Mouse (Mus musculus) adrenal gland, adult 18-20 months (tissue): ENCODE measurements at regions not wholly inside any gene's neighbourhood (a gene's known extent, or its start where the extent isn't known, plus 50 kb on each side); places are given as distances from the start of the nearest gene placed in this dataset.
"Not testable (repeated sequence)": the region's sequence is repeated elsewhere in the genome, so short reads cannot be mapped to it uniquely, and the experiment has no call there.

Experiments
- DNase-seq, 2 experiments: peaks; one replicate each; pipeline ENCODE4 v3.0.0; 2021 to 2022; ENCODE audit warnings: low spot score in 2 of 2

DNA sequence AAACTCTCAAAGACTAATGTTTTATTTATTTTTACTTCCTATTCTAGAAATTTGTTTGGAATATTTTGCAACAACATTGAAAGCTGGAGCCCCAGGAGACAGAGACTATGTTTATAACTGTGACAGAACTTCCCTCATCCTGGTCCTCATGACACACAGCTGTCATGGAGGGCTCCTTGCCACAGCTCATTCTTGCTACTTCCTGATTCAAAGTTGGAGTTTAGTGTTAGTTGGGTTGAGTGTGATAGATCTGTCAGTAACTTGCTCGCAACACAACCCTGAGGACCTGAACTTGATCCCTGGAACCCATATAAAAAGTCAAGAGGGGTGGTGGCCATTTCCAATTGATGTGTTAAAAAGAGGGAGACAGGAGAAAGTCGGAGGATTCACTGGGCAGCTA is 328.3 kb upstream of the Nox3 start:
- no peak for DNase-seq

DNA sequence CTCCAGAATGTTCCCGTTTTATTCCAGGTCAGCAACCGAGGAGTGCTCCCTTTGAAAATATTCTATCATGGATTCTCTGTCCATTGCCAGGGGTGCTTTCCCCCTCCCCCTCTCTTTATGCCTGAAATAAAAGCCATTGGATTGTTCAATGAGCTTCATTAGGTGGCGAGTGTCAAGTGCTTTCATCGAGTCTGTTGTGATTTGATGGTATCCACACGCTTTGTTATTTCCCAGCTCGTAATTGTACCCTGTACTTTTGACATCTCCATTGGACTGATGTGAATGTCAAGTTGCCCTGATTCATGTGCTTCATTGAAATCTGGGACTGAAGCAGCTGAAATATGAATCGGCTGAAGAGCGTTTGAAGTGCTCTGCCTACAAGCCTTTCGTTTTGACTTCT is 333.1 kb upstream of the Nox3 start:
- DNase-seq = no peak

DNA sequence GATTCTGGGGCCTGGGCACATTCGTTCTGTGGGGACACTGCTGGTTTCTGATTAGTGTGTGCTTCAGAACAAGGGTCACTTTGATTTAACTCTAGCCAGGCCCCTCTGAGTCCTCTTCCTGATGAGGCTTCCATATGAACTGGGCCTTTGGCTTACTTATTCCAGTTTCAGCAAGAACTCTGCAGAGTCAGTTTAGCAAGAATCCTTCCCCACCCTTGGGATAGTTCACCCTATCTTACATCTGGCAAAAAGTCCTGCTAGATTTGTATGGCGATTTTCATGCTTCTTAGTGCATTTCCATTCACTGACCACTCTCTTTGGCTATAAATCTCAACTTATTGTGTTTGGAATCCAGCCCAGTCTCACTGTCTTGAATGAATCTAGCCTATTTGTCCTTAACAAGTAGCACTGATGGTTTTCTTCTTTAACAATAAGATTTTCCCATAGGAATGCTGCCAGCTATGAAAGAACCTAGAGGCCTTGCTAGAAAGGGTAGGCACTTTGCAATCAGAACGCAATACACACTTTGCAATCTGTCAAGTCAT is 338.8 kb upstream of the Nox3 start:
- no peak for DNase-seq

DNA sequence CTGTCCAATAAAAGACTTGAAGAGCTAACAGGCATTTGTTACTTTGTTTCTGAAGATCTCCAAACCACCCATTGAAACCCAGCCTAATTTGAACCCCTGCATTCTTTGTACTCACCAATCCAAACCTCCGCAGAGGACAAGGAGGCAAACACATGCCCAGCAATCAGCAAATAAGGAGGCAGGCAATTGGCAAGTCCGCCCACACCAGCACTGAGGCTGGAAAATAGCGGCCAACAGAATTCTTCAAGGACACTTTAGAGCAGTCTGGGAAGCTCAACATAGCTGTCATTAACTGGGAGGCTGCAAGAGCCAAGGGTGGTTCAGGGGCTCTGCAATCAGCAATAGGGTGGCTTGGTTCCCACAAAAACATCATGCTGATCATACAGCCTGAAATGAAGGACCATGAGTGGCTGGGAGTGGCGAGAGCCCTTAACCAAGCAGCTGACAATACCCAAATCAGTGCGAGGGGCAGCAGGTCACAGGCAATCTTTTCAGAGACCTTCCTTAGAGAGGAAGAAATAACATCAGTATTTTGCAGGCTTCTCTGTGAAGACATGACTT is 344.1 kb upstream of the Nox3 start:
- DNase-seq = no peak

DNA sequence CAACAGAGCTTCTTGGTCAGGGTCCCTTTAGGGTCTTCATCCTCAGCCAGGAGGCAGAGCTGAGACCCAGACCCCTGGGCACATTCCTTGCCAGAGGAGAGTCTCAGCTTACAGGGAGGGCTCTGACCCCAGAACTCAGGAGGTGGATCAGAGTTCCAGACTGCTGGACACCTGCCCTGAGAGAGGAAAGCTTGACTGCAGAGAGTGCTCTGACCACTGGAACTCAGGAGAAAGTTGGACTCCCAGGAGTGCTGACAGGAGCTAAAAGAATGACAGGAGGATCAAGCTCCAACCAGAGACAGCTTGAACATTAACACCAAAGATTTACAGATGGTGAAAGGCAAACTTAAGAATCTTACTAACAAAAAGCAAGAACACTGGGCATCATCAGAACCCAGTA is 364.1 kb upstream of the Nox3 start:
- not testable (repeated sequence) for DNase-seq

DNA sequence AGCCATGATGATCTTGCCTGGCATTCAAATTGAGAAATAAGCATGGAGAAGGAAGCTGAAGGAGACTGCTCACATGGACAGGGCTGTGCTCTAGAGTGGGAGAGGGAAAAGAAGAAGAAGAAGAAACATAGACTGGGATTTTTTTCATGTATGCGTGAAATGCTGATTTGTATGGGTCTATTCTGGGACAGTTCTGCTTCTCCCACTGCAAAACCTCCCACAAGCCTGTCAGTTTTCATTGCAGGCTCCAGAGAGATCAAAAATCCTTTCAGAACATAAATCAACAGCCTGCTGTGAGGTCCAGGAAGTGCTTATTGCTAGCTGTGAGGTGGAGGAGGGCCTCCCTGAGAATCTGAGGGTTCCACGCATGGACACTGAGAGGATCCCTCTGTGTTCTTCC is 377.3 kb upstream of the Nox3 start:
- DNase-seq = no peak

DNA sequence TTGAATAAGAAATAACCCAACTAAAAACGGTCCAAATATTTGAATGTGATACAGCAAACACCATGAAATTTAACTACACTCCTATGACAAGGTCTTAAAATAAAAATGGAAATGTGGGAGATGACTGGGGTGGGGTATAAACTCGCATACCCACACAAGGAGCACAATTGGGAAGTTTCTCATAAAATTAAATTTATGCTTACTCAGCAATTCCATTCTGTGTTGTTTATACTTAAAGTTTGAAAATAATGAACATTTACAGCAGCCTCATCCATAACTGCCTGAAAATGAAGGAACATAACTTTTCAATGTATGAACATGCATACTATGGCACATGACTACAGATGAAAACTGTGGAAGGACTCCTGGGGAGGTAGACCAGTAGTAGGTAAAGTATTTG is 384.5 kb upstream of the Nox3 start:
- no peak for DNase-seq

DNA sequence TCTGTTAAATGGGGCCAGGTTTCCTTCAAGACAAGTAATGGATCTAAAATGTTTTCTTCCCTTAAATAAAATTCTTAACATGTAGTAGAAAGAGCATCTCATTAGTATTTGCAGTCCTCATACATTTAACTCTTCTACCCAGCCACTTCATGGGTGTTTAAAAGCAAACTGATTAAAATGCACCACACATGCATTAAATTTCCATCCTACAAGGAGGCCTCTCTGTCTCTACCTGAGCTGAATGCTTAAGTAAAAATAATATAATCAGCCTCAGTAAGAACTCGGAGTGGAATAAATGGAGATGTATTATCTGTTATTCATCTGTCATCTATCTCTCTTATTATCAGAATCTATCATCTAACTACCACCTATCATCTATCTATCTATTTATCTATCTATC is 398.6 kb upstream of the Nox3 start:
- DNase-seq = no peak

DNA sequence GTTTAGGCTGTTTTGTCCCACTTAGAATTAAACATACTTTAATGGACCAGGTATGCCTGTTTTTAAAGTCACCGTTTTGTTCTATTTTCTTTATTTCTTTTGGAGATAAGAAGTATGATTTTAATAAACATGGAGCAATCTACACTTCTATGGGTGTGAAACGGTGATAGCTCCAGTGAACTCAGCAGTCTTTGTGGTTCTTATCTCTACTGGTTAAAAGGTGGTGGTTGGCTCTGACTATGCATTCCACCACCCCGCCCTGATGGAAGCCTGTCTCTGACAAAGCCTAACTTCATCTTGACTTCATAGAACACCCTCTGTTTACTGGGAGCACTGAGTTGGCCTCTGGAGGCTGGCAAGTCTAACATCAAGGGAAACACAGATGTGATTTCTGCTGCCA is 407.3 kb upstream of the Nox3 start:
- DNase-seq = no peak

DNA sequence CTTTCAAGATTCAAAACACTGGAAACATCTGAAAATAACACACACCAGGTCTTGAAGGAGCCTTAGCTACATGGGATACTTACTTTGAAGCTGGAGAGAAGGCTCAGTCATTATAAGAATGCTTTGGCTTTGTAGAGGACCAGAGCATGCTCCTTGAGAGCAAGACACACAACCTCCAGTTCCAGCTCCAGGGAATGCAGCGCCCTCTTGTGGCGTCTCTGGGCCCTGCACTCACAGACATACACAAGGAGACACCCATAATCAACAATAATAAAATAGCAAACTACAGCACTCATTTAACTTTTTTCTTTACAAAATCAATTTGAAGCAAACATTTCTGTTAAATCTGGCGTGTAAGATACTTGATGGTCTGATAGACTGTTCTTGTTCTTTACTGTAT is 413.2 kb upstream of the Nox3 start:
- peak in 1 of 2 experiments; percentile 22 for DNase-seq

DNA sequence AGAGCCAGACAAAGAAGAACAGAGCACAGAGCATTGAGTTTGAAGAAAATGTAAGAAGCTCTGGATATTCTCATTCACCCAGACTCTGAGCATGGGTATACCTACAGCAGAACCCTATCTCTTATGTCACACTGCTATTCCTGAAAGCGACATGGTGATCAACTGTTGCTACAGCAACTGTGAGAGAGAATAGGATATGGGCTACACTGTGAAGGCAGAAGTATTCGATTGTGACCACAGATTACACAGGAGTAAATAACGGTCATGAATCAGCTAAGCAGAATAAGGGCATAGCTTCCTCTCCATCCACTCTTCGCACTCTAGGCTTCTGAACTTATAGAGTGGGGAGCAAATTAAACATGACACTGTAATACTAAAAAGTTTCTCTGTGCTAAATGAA is 417.0 kb upstream of the Nox3 start:
- no peak for DNase-seq

DNA sequence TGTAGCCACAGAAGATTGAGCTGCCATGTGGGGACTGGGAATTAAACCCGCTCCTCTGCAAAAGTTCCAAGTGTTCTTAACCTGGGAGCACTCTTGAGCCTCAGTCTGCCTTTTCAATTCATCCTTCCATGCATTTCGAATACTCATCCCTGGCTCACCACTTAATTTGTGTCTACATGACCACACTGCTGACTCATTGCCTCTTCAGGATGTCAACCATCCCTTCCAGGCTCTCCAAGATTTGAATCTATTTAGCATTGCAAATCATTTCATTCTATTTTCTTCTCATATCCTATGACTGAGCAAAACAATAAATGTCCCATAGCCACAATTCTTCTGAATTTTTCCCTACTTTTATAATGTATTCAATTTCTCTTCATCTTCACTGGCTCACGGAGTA is 420.4 kb upstream of the Nox3 start:
- no peak for DNase-seq

DNA sequence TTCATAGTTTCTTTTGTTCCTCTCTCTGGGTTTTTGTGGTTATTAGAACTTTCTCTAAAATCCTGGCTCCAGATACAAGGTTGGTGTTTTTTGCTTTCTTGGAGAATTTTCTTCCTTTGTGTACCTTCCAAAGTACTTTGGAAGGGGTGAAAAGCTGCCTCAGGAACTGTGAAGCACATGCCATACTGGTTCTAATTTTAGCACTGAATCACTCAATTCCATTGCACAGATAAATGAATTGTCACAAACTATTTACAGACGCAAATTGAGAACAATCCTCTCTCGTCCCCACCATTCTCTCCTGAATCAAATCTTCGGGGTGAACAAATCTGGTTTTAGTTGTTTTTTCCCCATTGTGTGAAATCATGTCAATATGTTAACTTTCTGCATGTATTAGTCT is 437.6 kb upstream of the Nox3 start:
- no peak for DNase-seq

DNA sequence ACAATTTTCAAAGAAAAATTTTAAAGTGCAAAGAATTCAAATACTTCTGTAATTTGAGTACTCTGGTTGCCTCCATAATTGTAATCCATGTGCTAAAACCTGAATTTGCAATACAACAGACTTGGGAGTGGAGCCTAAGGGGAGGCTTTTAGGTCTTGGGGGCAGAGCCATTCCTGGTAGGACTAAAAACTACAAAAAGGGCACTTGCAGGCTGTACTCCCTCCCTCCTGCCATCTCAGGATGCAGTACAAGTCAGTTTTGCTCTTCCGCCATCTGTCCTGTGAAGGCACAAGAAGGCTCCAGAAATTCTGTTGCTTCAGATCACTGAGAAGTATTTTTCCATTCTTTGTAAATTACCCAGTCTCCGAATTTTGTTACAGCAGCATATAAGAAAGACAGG is 467.4 kb upstream of the Nox3 start:
- DNase-seq = no peak

DNA sequence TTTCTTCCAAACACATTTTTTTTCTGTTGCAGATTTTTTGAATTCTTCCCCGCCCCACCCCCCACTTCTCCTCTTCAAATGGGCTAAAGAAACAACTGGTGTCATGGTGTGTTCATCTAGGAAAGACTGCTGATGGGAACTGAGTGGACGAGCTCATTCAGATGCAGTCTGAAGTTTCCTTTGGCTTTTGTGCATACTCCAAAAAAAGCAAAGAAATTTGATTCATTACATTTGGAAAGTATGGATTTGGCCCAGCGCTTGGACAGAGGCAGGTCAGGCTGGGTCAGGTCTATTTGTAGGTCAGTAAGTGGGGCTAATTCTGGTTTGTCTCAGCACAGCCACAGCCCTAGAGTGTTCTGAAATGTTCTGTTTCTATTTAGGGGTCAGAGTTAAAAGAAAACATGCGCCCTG is 477.9 kb upstream of the Nox3 start:
- DNase-seq = no peak

DNA sequence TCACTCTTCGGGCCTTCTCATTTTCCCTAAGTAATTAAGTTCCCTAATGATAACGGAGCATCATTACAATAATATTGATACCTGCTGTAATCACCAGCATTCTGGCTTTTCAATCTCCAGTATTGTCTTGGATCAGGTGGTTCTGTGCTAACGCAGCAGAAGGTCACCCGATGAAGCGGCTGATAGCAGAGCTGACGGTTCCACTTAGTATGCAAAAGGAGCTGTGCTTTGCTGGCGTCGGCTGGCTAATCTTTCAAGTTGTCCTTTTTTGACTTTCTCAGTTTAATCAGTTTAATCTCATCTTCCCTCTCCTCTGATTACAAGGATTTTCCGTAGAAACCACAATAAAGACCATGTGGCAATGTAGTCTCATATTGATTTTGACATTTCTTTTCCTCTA is 478.9 kb upstream of the Nox3 start:
- DNase-seq = no peak

DNA sequence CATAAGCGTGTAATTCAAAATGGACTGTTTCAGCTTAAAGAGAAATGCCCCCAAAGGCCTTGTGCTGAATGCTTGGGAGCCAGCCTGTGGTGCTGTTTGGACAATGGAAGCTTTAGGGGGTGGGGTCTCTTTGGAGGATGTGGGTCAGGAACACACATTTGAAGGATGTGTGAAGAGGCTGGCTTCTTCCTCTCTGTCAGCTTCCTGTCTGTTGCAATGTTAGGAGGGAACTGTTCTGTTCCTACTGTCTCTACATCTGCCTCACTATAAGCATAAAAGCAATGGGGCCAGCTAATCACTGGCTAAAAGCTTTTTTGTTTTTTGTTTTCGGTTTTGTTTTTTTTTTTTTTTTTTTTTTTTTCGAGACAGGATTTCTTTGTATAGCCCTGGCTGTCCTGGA is 480.5 kb upstream of the Nox3 start:
- DNase-seq = no peak

DNA sequence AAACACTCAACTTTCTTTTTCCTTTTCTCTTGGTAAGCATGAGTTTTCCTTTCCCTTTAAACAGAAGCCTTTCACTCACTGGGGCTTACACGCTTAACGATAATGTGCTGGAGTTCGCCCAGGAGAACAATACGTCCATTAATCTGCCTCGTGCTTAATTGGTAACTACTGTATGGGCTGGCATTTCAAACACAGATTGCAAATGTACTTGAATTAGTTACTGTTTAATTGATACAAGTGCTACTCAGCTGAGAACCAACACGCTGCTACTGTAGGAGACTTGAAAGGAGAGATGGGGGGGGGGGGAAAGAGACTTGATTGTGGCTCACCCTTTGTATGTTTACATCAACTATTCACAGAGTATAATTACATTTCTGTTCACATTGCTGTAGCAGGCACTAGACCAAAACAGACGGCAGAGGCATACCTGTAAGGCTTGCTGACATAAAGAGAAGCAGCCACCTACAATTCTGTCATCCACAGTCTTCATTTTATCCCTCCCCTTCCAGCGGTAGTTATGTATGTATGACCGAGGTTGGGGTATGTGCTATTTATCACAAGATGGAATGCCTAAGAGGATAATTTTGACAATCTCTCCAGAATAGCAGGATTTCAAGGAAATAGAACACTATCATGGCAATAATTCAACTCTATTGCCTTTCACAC is 481.6 kb upstream of the Nox3 start:
- DNase-seq = no peak

DNA sequence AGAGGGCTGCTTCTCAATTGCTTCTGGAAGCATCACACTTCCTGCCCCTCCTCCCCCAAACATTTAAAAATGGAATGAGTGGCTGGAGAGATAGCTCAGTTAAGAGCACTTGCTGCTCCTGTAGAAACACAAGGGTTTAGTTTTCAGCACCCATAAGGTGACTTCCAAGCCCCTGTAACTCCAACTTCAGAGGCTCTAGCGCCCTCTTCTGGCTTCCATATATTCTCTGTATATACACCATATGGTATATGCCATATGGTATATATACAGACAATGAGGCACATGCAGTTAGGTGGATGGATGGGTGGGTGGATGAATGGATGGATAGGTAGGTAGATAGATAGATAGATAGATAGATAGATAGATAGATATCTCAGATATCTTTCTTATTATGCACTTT is 483.2 kb upstream of the Nox3 start:
- DNase-seq = no peak

DNA sequence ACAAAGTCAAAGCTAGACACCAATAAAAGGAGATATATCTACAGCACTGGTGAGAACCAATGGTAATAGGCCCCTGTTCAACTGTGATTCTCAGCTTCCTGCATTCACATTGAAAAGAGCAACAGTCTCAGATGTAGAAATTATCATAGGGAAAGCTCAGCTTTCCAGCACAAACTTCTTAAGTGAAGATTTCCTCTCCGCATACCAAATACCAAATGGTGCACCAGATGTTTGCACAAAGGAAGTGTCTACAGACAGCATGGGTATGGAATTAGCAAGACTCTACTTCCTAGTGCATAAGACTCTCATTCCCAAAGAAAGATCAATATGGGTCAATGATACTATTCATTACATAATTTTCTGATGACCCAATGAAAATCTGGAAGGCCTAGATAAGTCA is 486.0 kb upstream of the Nox3 start:
- no peak for DNase-seq

DNA sequence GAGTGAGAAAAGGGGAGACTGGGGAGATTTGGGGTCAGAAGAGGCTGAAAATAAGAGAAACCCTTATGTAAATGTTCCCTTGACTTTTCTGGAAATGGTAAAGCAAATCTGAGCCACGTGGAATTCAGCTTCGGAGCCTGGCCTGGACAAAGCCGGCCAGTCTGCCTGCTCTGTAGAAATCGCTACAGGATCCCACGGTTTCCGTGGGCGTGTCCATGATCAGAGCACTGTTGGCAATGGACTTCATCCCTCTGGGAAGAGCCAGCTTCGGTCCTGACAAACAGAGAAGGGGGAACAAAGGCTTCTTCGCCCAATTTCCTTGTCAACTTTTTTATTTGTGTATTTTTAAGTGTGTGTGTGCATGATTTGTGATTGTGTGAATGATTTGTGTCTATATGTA is 490.7 kb upstream of the Nox3 start:
- DNase-seq = no peak

DNA sequence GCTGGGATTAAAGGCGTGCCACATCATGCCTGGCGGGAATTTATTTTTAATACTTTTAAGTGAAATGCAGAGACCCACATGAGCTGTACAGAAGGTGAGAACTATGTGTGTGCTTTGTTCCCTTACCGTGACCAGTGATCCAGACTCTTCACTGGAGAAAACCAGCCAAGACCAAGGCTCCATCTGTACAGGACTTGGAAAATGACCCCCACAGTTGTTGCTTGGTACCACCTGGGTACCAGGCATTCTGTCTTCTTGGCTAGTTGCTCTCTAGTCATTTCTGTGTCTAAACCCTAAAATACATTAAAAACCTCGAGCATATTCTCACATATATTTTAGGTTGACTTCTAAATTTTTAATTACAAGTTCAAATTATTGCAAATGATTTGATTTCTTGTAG is 491.5 kb upstream of the Nox3 start:
- DNase-seq = no peak

DNA sequence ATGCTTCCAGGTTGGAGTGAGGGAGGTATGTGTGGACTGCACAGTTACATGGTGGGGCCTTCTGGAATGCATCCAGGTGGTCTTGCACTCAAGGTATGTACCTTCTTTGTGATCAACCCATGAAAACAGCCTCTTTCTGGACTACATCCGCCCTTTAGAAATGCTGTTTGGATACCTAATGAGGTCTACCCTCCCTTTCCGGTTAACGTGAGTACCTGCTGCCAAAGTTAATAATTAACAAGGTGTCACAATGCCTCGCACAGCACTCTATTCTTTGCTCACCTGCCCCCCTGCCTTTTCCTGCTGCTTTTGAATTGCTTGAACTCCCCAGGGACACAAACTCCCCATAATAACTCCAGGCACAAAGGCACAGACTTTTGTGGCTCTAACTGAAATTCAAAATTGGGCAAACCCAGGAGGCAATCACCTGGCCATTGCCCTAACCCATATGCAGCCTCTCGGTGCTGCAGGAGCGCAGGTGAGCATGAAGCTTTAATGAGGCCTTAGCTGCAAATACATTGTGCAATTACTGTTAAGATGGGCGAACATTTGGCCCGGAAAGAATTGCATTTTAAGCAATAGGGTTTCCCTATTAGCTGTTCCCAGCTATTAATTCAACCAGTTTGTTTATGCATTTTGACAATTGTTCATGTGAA is 500.9 kb upstream of the Nox3 start:
- no peak for DNase-seq
